Mouse (Mus musculus) A20 (cell line): ENCODE measurements around the gene Arf6.
"Not testable (repeated sequence)": the region's sequence is repeated elsewhere in the genome, so short reads cannot be mapped to it uniquely, and the experiment has no call there.

ENCODE experiments used
- DNase-seq: peaks from one replicate; pipeline ENCODE4 v3.0.0-alpha.2; 2011; ENCODE audit warnings: low read depth, low spot score

Gene Arf6

DNA sequence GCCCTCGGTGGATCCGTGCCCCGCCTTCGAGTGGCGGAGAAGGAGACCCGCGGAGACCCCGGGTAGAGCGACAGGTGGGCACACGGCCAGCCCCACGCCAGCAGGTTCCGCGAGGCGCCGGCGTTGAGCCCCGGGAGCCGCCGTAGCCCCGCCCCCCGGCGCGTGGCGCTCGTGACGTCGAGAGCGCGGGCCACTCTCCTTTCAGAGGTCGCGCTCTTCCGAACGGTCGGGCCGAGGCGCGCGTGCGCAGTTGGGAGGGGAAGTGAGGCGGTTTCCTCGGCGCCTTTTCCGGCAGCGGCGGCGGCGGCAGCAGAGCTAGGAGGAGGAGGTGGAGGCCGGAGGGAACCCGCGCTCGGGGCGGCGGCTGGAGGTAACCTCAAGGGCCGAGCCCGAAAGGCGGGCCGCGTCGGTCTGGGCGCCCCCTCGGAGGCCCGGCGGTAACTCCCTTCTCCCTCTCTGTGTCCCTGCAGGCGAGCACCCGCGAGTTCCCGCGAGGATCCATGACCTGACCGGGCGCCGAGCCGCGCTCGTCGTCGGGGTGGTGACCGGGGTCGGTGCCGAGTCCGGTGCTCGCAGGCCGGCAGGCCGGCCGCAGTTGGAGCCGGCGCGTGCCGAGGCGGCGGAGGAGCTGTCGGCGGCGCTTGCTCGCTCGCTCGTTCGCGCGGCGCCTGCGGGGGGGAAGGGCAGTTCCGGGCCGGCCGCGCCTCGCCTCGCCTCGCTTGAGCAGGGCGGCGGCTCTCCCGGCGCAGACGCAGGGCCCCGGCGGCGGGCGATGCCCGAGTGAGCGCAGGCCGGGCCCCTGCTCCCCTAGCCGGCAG lies at the start of gene Arf6, which contains the start of gene Gm9887:
Gene Arf6 (plus strand): TSS at position 297 of the 818 bp plus-strand sequence.
Gene Gm9887 (minus strand): TSS at position 605 of the 818 bp plus-strand sequence.
- peak; percentile 98 for DNase-seq

DNA sequence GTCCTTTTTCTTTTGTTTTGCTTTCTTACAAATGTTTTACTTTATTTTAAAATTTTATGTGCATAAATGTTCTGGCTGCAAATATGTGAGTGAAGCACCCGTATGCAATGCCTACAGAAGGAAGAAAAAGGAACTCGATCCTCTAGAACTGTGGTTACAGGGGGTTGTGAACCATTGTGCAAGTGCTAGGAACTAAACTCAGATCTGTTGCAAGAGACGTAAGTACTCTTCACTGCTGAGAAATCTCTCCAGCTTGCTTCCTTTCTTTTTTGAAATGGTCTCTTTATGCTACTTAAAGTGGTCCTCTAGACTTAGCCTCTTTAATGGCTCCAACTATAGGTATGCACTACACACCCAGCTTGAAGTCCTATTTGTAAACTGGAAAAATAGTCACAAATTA lies 40.8 kb upstream of the Arf6 start:
- DNase-seq: no peak

DNA sequence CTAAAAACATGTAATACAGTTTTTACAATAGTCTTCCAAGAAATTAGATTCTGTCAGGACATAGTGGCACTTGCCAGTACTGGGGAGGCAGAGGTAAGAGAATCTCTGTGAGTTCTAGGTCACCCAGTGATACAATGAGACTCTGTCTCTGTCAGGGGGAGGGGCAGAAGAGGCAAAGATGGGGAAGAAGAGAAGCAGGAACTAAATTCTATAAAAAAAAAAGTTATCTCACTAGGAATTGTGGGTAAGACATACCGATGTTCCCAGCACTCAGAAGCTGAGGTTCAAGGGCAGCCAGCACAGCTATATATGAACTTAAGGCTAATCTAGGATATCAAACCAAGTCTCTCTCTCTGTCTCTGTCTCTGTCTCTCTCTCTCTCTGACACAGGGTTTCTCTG lies 39.8 kb upstream of the Arf6 start:
- DNase-seq: no peak

DNA sequence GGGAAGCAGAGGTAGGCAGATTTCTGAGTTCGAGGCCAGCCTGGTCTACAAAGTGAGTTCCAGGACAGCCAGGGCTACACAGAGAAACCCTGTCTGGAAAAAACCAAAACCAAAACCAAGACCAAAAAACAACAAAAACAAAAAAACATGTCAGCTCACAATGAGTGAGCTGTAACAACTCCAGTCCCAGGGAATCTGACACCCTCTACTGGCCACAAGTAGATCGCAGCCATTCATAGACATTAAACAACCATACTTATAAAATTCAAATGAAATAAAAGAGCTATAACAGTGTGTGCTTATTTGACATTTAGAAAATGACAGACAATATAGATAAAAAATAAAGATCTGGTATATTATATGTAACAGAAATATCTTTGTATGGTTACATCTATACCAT lies 38.4 kb upstream of the Arf6 start:
- peak; percentile 46 for DNase-seq

DNA sequence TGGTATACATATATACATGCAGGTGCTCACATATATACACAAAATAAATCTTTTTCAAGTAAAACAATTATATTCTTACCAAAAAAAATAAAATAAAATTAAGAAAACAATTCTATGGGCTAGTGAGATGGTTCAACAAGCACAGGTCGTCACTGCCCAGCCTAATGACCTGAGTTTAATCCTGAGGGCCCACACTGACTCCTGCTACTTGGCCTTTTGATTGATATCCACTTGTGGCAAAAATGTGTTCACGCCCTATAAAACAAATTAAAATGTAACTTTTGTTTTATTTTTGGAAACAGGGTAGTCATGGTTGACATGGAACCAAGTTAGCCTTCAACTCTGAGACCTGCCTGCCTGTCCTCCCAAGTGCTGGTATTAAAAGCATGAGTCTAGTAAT lies 22.0 kb upstream of the Arf6 start:
- DNase-seq: no peak

DNA sequence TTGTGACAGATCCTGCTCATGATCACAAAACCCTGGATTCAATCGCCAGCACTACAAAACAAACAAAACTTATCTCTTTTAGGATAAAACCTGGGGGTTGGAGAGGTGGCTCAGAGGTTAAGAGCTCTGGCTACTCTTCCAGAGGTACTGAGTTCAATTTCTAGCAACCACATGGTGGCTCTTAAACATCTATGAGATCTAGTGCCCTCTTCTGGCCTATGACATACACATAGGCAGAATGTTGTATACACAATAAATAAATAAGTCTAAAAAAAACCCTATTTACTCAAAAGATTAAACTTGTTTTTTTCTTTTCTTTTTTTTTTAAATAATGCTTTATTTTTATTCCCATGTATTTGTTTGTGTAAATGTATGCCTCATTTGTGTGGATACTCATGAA lies 20.3 kb upstream of the Arf6 start:
- DNase-seq: peak; percentile 46

DNA sequence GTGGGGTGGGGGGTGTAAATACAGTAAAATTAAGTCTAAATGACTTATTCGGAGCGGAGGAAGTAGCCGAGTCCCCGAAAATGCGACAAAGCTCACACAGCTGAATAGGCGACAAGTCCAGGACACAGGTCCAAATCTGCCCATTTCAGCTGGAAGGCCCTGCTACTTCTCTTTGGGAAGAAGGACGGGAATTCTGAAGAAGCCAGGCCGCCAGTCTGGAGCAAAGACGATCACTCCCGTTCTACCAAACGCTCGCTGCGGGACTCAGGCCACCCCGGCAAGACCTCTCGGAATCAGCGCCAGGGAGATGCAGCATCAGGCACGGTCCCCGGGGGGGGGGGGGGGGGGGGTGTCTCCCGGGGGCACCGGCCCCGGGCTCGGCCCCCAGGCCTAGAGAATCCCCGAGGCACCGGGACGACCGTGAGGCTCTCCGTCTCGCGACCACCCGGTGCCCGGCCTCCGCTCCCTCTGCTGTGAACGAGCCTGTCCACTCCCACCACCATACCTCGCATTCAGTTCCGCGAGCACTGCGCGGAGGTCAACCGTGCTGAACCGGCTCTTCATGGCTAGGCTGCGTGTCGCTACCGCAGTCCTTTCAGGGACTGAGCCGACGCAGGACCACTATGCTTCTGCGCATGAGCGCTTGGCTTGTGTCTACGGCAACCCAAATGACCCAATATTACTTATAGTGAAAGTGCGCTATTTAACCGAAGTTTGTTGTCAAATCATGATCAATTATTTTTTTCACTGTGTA lies 15.2 kb upstream of the Arf6 start, which contains the start of gene Nemf:
Gene Nemf (minus strand): TSS at position 620 of the 754 bp plus-strand sequence.
- DNase-seq: peak; percentile 92

DNA sequence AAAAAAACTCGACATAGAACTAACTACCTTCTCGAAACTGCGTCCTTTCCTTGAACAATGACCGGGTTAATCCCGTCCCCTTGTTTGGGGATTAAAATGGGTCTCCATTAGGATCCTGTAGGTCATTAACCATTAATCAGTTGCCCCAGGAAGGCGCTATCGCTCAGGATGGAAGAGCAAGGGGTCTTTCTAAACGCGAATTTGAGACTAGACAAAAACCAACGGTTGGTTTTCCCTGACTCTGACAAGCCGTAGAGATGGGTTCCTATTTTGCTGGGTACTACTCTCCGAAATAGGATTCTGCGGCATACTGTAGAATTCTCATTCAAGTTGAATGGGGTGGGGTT lies 14.7 kb upstream of the Arf6 start:
- no peak for DNase-seq

DNA sequence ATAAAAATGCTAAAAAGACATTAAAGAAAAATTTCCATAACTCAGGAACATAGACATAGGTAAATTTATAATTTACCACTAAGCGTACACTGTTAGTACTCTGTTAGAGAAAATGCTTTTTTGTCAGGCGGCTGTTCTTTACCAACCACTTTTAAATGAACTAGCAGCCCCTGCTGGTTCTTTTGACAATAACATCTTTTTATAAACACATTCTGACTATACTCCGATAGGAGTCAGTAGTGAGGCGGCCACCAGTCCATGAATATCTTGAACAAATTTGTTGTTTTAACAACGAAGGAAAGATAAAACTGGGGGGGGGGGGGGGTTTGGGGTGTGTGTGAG lies 11.3 kb upstream of the Arf6 start:
- peak; percentile 94 for DNase-seq

DNA sequence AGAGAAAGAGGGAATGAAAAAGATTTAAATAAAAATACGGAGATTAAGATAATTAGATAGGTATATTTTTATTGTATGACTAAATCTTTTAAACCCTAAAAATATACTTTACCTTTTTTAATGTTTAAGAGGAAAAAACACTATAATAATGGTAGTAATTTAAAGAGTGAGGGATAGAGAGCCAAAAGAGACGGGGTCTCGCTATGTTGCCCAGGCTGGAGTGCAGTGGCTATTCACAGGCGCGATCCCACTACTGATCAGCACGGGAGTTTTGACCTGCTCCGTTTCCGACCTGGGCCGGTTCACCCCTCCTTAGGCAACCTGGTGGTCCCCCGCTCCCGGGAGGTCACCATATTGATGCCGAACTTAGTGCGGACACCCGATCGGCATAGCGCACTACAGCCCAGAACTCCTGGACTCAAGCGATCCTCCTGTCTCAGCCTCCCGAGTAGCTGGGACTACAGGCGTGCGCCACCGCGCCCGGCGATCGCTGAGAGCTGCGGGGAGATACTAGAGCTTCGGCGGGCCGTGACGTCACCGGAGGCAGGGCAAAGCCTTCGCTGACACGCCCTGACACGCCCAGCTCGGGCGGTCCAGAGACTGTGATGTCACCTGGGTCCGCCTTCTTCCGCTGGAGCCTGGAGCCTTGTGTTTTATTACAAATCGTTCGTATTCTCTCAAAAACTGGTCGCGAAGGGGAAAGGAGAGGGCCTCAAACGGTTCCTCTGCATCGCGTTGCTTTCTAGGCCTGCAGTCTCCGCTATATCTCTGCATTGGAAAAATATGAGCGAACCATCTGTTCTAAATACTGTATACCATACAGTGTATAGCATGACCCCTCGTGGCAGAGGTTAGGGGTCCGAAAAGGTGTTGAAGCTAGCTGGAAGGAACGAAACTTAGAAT lies 10.7 kb upstream of the Arf6 start:
- peak; percentile 100 for DNase-seq

DNA sequence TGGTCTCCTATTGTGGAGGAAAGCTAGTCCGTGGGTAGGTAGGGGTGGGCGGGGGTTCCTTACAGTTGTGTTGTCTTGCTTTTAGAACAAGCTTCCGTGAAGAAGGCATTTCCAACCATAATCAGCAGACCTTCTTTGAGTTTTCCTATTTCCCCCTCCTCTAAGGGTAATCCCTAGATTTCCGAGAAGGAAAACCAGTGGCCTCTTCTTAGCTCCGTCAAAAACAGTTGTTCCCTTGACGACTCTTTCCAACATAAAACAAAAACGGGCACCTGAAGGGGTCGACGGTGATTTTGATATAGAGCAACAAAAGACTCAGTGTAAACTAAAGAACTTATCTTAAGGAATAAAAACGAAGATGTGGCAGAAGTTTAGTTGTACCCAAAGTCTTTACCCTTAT lies 10.0 kb upstream of the Arf6 start:
- DNase-seq: no peak

DNA sequence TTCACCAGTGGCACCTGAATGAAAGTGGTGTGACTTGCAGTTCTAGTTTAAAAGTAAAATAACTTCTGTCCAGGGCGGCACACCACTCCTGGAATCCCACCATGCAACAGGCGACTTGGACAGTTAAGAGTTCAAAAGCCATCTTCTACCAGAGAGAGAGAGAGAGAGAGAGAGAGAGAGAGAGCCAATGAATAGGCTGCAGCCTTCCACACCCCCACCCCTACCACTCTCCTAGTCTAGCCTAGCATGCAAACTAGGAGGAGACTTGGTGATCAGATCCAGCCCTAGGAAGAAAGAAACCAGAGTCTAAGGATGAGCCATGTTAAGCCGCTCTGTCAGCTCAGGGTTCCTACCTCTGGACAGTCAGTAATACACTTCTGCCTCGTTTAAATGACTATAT lies 9.6 kb upstream of the Arf6 start:
- peak; percentile 76 for DNase-seq

DNA sequence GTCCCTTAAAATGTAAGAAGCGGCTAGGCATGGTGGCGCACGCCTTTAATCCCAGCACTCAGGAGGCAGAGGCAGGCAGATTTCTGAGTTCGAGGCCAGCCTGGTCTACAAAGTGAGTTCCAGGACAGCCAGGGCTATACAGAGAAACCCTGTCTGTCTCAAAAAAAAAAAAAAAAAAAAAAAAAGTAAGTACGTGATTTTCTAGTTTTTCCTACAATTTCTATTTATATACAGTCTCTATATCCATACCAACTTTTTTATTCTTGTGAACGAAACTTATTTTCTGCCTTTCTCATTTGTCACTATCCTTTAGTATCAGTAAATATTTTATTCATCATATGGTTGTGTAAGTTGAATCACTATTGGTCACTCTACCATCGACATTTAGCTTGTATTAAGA lies 8.8 kb upstream of the Arf6 start:
- DNase-seq: not testable (repeated sequence)

DNA sequence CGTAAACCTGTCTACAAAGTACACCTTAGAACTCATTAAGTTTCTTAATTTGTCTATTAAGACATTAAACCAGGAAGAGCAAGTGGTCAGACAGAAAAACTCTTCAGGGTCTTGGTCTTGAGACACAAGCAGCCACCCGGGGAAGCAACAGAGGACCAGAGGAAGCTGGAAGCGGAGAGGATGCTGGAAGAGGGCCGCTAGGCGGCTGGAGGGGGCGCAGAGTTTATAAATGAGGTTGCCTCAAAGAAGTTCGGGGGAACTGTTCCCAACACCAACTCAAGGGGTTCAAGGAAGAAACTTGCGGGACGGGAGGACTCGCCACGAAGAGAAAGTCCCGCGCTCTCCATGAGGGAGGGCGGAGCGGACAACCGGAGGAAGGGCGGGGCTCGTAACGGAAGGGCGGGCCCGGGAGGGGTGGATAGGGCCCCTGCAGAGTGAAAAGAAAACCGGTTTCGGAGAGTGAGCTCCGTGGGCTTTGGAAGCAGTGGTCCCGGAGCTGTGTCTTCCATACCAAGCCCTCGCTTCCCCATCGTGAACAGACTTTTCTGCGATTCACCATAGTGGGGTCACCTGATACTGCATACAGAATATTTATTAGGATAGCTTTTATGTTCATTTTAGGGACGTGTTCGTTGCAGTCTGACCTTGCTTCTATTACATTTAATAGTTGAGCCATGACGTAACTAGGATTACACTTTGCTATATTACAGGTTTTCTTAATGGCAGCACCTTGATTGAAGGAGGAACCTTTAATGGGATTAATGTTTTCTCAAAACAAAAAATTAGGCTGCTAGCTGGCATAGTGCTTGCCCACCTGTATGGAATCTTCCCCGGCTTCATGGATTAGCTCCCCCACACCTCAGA lies 7.8 kb upstream of the Arf6 start:
- DNase-seq: peak; percentile 91

DNA sequence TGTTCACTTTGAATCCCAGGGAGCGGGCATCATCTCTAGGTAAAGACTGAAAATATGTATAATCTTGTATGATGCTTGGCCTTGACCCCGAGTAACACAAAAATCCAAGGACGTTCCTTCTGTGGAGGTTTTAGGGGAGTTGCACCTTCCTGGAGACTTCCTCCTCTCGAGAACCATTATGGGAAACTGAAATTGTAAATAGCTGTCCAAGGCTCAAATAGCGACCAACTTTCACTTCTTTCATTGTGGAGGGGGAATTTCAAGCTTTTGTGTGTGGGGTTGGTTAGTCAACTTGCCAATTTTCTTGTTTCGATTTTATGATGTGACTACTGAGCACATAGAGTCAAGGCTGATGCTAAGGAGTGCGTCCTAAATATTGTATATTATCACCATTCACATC lies 6.2 kb upstream of the Arf6 start:
- peak; percentile 77 for DNase-seq

DNA sequence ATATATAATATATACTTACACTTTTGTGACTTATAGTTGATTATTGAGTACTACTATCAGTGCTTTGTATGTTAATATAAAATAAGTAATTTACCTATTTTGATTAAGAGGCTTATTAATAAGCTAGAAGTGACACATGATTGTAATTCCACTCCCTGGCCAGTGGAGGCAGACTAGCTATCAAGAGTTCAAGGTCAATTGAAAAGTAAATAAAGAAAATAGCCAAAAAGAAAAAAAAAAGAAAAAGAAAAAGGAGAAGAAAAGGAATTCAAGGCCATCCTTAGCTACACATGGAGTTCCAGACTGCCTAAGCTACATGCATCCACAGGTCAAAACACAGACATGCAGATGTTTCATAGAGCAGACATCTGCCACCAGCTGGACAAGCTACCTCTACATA lies 5.5 kb upstream of the Arf6 start:
- DNase-seq: peak; percentile 64

DNA sequence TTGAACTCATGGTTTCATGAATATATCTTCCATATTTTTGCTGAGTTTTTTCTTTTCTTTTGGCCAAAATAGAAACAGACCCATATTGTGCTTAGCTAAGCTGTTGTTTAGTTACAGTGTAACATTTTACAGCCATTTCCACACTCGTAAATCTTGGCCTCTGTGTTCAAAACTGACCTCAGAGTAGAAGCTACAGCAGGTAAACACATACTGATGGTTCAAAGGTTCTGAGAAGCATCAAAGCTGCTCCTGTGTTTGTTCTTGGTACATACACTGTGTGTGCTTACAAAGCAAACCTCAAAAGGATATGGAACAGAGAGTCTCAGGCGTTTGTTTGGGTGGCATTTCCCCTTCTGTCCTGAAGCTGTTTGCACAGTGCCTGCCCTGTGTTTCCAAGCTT lies 4.4 kb upstream of the Arf6 start:
- DNase-seq: peak; percentile 20

DNA sequence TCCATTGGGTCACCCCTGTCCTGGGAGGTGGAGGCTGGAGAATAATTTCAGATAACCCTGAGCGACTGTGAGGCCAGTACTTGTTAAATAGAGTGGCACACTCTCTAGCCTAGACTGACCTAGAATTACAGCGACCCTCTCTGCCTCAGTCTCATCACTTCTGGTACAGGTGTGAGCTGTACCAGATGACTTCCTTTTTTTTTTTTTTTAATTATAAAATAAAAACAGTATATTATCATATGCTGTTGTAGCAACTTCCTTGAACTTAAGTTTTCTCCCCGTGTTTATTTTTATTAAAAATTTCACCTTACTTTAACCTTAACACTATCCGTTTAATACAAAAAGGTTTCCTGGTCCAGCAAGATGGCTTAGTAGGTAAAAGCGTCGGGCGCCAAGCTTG lies 1.0 kb upstream of the Arf6 start:
- DNase-seq: no peak

DNA sequence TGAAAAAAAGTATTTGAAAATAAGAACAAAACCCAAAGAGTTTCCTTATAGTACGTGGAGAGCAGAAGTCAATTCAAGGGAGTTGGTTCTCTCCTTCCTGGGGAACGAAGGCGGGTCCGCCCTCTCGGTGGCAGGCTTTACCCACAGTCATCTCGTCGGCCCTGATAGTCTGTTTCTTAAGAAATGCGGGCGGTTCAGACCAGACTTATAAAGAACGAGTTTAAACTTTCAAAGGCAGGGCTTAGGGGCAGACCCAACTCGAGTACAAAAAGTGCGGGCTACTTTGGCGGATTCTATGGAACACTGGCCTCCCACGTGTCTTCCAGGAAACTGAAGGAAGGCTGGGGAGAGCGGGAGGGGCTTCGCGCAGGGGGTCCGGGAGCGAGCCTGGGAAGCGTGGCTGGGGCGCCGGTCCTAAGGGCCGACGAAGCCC lies 513 bp upstream of the Arf6 start:
- peak; percentile 89 for DNase-seq

DNA sequence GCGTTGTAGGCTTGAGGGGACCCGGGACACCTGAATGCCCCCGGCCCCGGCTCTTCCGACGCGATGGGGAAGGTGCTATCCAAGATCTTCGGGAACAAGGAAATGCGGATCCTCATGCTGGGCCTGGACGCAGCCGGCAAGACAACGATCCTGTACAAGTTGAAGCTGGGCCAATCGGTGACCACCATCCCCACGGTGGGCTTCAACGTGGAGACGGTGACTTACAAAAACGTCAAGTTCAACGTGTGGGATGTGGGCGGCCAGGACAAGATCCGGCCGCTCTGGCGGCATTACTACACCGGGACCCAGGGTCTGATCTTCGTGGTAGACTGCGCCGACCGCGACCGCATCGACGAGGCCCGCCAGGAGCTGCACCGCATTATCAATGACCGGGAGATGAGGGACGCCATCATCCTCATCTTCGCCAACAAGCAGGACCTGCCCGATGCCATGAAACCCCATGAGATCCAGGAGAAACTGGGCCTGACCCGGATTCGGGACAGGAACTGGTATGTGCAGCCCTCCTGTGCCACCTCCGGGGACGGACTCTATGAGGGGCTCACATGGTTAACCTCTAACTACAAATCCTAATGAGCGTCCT lies 881 bp downstream of the Arf6 start:
- peak; percentile 65 for DNase-seq
